Mouse (Mus musculus) effector memory CD4-positive, alpha-beta T cell, adult 5 months (primary cell): ENCODE data around the gene Mrps34. TPM values are rescaled to one million over a fixed set of nuclear protein-coding genes. Genes with fewer than 3 reads are reported as not detected.

Experiments used
- polyA plus RNA-seq: library from polyadenylated mRNA; unstranded; fragments of 100-300 nt; shearing (Covaris generic); gene quantifications from one replicate; pipeline ENCODE4 v1.2.1, GENCODE M21; 2017

Mrps34 gene
- 43.8 TPM for polyA plus RNA-seq

DNA sequence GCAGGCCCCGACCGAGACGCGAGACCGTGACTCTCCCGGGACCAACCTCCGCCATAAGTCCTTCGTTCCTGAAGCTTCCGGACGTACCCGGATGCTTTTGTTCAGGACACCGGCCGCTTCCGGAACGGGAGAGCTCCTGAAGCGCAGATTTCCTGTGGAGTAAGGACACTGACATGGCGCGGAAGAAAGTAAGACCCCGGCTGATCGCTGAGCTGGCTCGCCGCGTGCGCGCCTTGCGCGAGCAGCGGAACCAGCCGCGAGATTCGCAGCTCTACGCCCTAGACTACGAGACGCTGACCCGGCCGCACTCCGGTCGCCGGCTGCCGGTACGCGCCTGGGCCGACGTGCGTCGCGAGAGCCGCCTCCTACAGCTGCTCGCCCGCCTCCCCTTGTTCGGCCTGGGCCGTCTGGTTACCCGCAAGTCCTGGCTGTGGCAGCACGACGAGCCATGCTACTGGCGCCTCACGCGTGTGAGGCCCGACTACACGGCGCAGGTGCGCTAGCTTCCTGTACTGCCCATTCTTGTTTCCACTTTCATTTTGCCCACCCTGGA is at the start of gene Mrps34, which contains the start of gene Eme2:
Mrps34 (plus strand) TSS at position 122 of the 553 bp plus-strand sequence.
Eme2 (minus strand) TSS at position 93 of the 553 bp plus-strand sequence.

DNA sequence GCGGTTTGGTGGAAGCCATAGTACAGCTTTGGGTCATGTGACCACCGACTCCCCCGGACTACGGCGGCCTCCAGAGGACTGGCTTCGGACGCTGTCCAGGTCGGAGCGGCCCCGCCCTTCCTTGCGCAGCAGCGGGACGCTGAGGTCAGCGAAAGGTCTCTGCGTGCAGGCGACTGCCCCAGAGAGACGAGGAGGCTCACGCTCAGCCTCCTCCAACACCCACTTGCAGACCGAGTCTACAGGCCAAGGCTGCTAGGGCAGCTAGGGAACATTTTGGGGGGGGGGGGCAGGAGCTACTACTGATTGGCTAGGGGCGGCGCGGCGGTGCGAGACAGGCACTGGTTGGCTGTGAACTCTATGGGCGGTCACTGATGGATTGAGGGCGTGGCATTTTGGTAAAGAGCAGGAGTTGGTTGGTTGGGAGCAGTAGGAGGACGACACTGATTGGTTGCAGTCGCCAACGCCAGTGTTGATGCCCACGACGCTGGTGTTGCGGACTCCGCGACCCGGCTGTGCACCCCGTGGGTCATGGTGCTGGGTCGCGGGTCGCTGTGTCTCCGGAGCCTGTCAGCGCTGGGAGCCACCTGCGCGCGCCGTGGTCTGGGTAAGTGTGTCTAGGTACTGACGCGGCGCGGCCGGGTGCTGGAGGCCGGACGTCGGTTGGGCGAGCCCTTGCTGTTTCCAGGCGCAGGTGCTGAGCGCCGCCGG is 44.7 kb upstream of the Mrps34 start, which contains the start of gene Fahd1:
Fahd1 (minus strand) TSS at position 300 of the 708 bp plus-strand sequence.

GRCm38 (mm10) chr17:24865776-24866175 is 29.1 kb upstream of the Mrps34 start, which contains the start of gene Igfals:
TSS of gene Igfals (plus strand) at chr17:24865997.

DNA sequence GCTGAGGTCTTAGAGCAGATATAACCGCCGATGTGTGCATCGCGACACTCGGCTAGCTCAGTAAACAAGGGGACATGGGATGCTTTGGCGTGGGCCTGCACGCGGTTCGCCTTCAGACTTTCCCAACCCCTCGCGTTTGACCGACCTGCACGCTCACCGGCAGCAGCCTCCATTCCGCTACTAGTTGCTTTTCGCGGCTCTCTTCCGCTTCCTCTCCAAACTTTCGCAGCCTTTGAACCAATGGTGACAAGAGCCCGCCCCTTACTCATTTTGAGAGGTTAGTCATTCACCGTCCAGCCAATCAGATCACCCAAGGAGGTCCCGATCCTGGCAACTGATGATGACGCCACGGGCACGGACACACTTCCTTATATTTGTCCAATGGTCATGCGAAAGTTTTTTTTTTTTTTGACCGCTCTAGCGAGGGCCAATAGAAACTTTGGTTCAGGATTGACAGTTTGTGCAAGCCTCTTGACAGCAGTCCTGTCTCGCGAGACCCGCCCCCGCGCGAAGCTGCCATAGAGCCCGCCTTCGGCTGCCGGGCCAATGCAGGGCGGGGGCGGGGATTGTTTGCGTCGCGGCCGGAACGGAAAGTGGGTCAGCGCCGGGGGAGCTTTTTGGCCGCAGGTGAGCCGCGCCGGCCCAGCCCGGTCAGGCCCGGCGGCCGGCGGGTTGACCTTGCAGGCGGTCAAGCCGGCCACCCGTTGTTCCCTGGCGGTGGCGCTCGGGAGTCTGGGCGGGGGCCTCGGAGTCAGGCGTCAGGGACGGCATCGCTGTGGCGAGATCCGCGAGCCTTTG is 8.6 kb upstream of the Mrps34 start, which contains the start of the genes Nubp2 and Spsb3:
Nubp2 (minus strand) TSS at position 216 of the 798 bp plus-strand sequence.
Spsb3 (plus strand) TSS at position 510 of the 798 bp plus-strand sequence.

GRCm38 (mm10) chr17:24896241-24896992 is 1.5 kb downstream of the Mrps34 start, which contains the start of gene Nme3:
TSS of gene Nme3 (plus strand) at chr17:24896500.

GRCm38 (mm10) chr17:24936259-24937237 is 41.6 kb downstream of the Mrps34 start, which contains the start of gene Mapk8ip3:
TSS of gene Mapk8ip3 (minus strand) at chr17:24936977.

Other genes with a start within 250 kb of the Mrps34 start
- gene Slc9a3r2, start 244.8 kb upstream of the Mrps34 start, polyA plus RNA-seq: 0.34 TPM
- gene Npw, start 236.7 kb upstream of the Mrps34 start, polyA plus RNA-seq: not detected
- 20.9 TPM for gene Zfp598, start 225.4 kb upstream of the Mrps34 start, polyA plus RNA-seq
- 0.34 TPM for gene Syngr3, start 205.2 kb upstream of the Mrps34 start, polyA plus RNA-seq
- gene Gfer, start 199.0 kb upstream of the Mrps34 start, polyA plus RNA-seq: 30.1 TPM
- 1.4 TPM for gene Noxo1, start 198.9 kb upstream of the Mrps34 start, polyA plus RNA-seq
- gene Tbl3, start 187.5 kb upstream of the Mrps34 start, polyA plus RNA-seq: 40.1 TPM
- not detected for gene Rnf151, start 177.1 kb upstream of the Mrps34 start, polyA plus RNA-seq
- 937 TPM for gene Rps2, start 177.0 kb upstream of the Mrps34 start, polyA plus RNA-seq
- gene Ndufb10, start 170.6 kb upstream of the Mrps34 start, polyA plus RNA-seq: 131 TPM
- not detected for gene Rpl3l, start 167.3 kb upstream of the Mrps34 start, polyA plus RNA-seq
- 8.5 TPM for gene Msrb1, start 158.5 kb upstream of the Mrps34 start, polyA plus RNA-seq
- gene Hs3st6, start 142.1 kb upstream of the Mrps34 start, polyA plus RNA-seq: not detected
- not detected for gene Meiob, start 90.8 kb upstream of the Mrps34 start, polyA plus RNA-seq
- 37.5 TPM for gene Hagh, start 55.0 kb upstream of the Mrps34 start, polyA plus RNA-seq
- gene Fahd1, start 44.8 kb upstream of the Mrps34 start, polyA plus RNA-seq: 0.34 TPM
- gene Igfals, start 29.1 kb upstream of the Mrps34 start, polyA plus RNA-seq: not detected
- 57.2 TPM for gene Nubp2, start 8.8 kb upstream of the Mrps34 start, polyA plus RNA-seq
- gene Spsb3, start 8.5 kb upstream of the Mrps34 start, polyA plus RNA-seq: 61.2 TPM
- gene Eme2, start within 50 bp of the Mrps34 start, polyA plus RNA-seq: 35.7 TPM
- 27.5 TPM for gene Nme3, start 1.4 kb downstream of the Mrps34 start, polyA plus RNA-seq
- gene Mapk8ip3, start 41.9 kb downstream of the Mrps34 start, polyA plus RNA-seq: 56.1 TPM
- 20.1 TPM for gene Jpt2, start 65.6 kb downstream of the Mrps34 start, polyA plus RNA-seq
- 8.5 TPM for gene Cramp1l, start 120.7 kb downstream of the Mrps34 start, polyA plus RNA-seq
- 14.7 TPM for gene Ift140, start 121.0 kb downstream of the Mrps34 start, polyA plus RNA-seq
- gene Tmem204, start 188.5 kb downstream of the Mrps34 start, polyA plus RNA-seq: 0.42 TPM
- 18.4 TPM for gene Telo2, start 220.9 kb downstream of the Mrps34 start, polyA plus RNA-seq
- gene Ptx4, start 225.6 kb downstream of the Mrps34 start, polyA plus RNA-seq: not detected
- 25.9 TPM for gene Clcn7, start 238.3 kb downstream of the Mrps34 start, polyA plus RNA-seq